29 mouse cellular contexts compared by ENCODE assay signal in genomic region chr14:48707391-48707790, GRCm38 (mm10). TPM values are rescaled to one million over a fixed set of nuclear protein-coding genes. Genes with fewer than 3 reads are reported as not detected.
"Had no signal": no experiment of that assay in that cellular context is flagged by ENCODE, and none has a peak within 500 bp of the region (broad histone marks: within the 10 kb centered on the region; RNA-seq: fewer than 3 reads in every experiment).

No protein-coding gene starts in this region.

- H3K9me3 ChIP-seq: heart, embryonic 10.5 days; heart, embryonic 12.5 days; hindbrain, embryonic 10.5 days; hindbrain, embryonic 12.5 days; intestine, embryonic 15.5 days; limb, embryonic 10.5 days; limb, embryonic 12.5 days had no signal

- H3K9ac ChIP-seq: heart, embryonic 12.5 days; hindbrain, embryonic 12.5 days; hindbrain, embryonic 14.5 days; intestine, embryonic 15.5 days; limb, embryonic 12.5 days had no signal

- H3K4me3 ChIP-seq: gastrocnemius, adult 2 months; heart, embryonic 10.5 days; heart, embryonic 12.5 days; hindbrain, embryonic 10.5 days; hindbrain, embryonic 12.5 days; intestine, embryonic 15.5 days; layer of hippocampus, adult 2 months; left cerebral cortex, adult 2 months; limb, embryonic 10.5 days; limb, embryonic 12.5 days had no signal

- ATAC-seq: hindbrain, embryonic 16.5 days; inflammation-experienced regulatory T-cells, adult 6 months; intestine, embryonic 15.5 days; intestine, postnatal 0 days had no signal

- H3K36me3 ChIP-seq: heart, embryonic 10.5 days; heart, embryonic 12.5 days; hindbrain, embryonic 10.5 days; hindbrain, embryonic 12.5 days; intestine, embryonic 15.5 days; limb, embryonic 10.5 days; limb, embryonic 12.5 days had no signal

- H3K4me2 ChIP-seq: heart, embryonic 12.5 days; hindbrain, embryonic 12.5 days; hindbrain, embryonic 14.5 days; intestine, embryonic 15.5 days; limb, embryonic 12.5 days had no signal

- DNase-seq: gastrocnemius, adult 2 months; gastrocnemius, postnatal 10 days; gastrocnemius, postnatal 25 days; heart, adult 18-20 months; heart, postnatal 10 days; heart, postnatal 4 days; kidney, adult 18-20 months; kidney, adult 8-10 months; kidney, postnatal 10 days; kidney, postnatal 25 days; kidney, postnatal 4 days; liver had no signal

- H3K27ac ChIP-seq: gastrocnemius, adult 2 months; heart, embryonic 10.5 days; hindbrain, embryonic 10.5 days; hindbrain, embryonic 12.5 days; hindbrain, embryonic 14.5 days; intestine, embryonic 15.5 days; layer of hippocampus, adult 2 months; left cerebral cortex, adult 2 months; limb, embryonic 10.5 days; limb, embryonic 12.5 days had no signal

- H3K4me1 ChIP-seq: heart, embryonic 10.5 days; intestine, embryonic 15.5 days had no signal

RNA-seq across cellular contexts. Expression of gene Otx2, which starts 33.8 kb away (rescaled TPM):
- polyA plus RNA-seq: heart, embryonic 14.5 days; heart, embryonic 16.5 days; inflammation-experienced regulatory T-cells, adult 6 months; intestine, postnatal 0 days; kidney, embryonic 14.5 days; kidney, embryonic 16.5 days; limb, embryonic 10.5 days; limb, embryonic 12.5 days had no signal
